Mouse (Mus musculus): ENCODE measurements around the gene Olfr239.
"Not testable (repeated sequence)": the region's sequence is repeated elsewhere in the genome, so short reads cannot be mapped to it uniquely, and the experiment has no call there.

GRCm38 (mm10) chr17:33236646-33237045 lies 45.5 kb downstream of the Olfr239 start:
- TF ChIP-seq CTCF (IDR thresholded peaks at IDR 0.05; ENCODE audit: control insufficient read depth, insufficient read depth, insufficient read length); MYOD1 (IDR thresholded peaks at IDR 0.05; ENCODE audit: control insufficient read depth, insufficient read length, low read depth); CEBPB (IDR thresholded peaks at IDR 0.05; ENCODE audit: low read depth); MYOG (IDR thresholded peaks at IDR 0.05; ENCODE audit: control insufficient read depth, extremely low read depth, insufficient read length): not testable (repeated sequence)
